Mouse (Mus musculus) lung, postnatal 25 days (tissue): Measurements from ENCODE around the gene Tmem107.

Source experiments
- DNase-seq: peaks from one replicate; pipeline ENCODE4 v3.0.0; 2022; ENCODE audit warnings: low spot score

Gene Tmem107

GRCm38 (mm10) chr11:69094697-69095429 is 24.3 kb downstream of the Tmem107 start, which contains the start of gene Per1:
Per1 (plus strand) TSS chr11:69095217.
- peak; percentile 100 for DNase-seq

GRCm38 (mm10) chr11:69095511-69096231 is 25.1 kb downstream of the Tmem107 start:
- peak; percentile 72 for DNase-seq

- no peak for DNase-seq
These were observed 25.9 kb downstream of the Tmem107 start for GRCm38 (mm10) chr11:69096360-69096986.

GRCm38 (mm10) chr11:69096987-69097900 is 26.6 kb downstream of the Tmem107 start:
- peak; percentile 99 for DNase-seq

- no peak for DNase-seq
These were observed 27.6 kb downstream of the Tmem107 start for GRCm38 (mm10) chr11:69098039-69098761.

- peak; percentile 99 for DNase-seq
These were observed 28.1 kb downstream of the Tmem107 start for GRCm38 (mm10) chr11:69098762-69099091.

- peak; percentile 94 for DNase-seq
These were observed 28.7 kb downstream of the Tmem107 start for GRCm38 (mm10) chr11:69099177-69099914.

- DNase-seq, result peak; percentile 97
These were observed 29.3 kb downstream of the Tmem107 start for GRCm38 (mm10) chr11:69099915-69100345.

- no peak for DNase-seq
These were observed 30.2 kb downstream of the Tmem107 start for GRCm38 (mm10) chr11:69100639-69101360.

- no peak for DNase-seq
These were observed 31.2 kb downstream of the Tmem107 start for GRCm38 (mm10) chr11:69101604-69102402.

GRCm38 (mm10) chr11:69102403-69102725 is 31.8 kb downstream of the Tmem107 start:
- no peak for DNase-seq

- DNase-seq, result no peak
These were observed 32.5 kb downstream of the Tmem107 start for GRCm38 (mm10) chr11:69103121-69103520.

- no peak for DNase-seq
These were observed 33.2 kb downstream of the Tmem107 start for GRCm38 (mm10) chr11:69103531-69104435.

GRCm38 (mm10) chr11:69104487-69104886 is 33.9 kb downstream of the Tmem107 start:
- DNase-seq, result no peak

- no peak for DNase-seq
These were observed 34.6 kb downstream of the Tmem107 start for GRCm38 (mm10) chr11:69105227-69105626.

- no peak for DNase-seq
These were observed 35.2 kb downstream of the Tmem107 start for GRCm38 (mm10) chr11:69105796-69106195.

GRCm38 (mm10) chr11:69106299-69106698 is 35.7 kb downstream of the Tmem107 start:
- DNase-seq, result no peak

GRCm38 (mm10) chr11:69106842-69107241 is 36.2 kb downstream of the Tmem107 start:
- DNase-seq, result no peak
